Mouse (Mus musculus) bone marrow macrophage, adult 2 months (primary cell): ENCODE data around the gene Mapk14. TPM values are rescaled to one million over a fixed set of nuclear protein-coding genes. Genes with fewer than 3 reads are reported as not detected.
"Not testable (repeated sequence)": the region's sequence is repeated elsewhere in the genome, so short reads cannot be mapped to it uniquely, and the experiment has no call there.

Source experiments
- H3K27ac ChIP-seq: 2 replicates; pipeline ENCODE4 v1.5.1; 2012; ENCODE audit warnings: low read depth, low read length; ENCODE audit not compliant: insufficient read depth
- H3K4me1 ChIP-seq: 2 replicates; pipeline ENCODE4 v1.6.1; 2012; ENCODE audit warnings: low read length; ENCODE audit not compliant: control insufficient read depth, insufficient read depth
- H3K4me3 ChIP-seq: 2 replicates; pipeline ENCODE4 v1.5.1; 2012; ENCODE audit warnings: mild to moderate bottlenecking, low read length, moderate library complexity; ENCODE audit not compliant: insufficient read depth
- CTCF ChIP-seq: IDR thresholded peaks from 2 replicates; pipeline ENCODE4 v1.5.1; 2012; ENCODE audit warnings: low read depth, mild to moderate bottlenecking, low read length, moderate library complexity
- POLR2A ChIP-seq: IDR thresholded peaks from 2 replicates; pipeline ENCODE4 v1.6.1; 2012; ENCODE audit warnings: mild to moderate bottlenecking, low read depth, low read length, borderline replicate concordance
- polyA plus RNA-seq: library from polyadenylated mRNA; stranded (reverse); fragments of >200 nt; gene quantifications from 2 replicates; pipeline ENCODE4 v1.2.4, GENCODE M21; 2012; ENCODE audit not compliant: missing spikeins, insufficient read depth, insufficient read length

The Mapk14 gene
- polyA plus RNA-seq, 1 experiment: 192 TPM

DNA sequence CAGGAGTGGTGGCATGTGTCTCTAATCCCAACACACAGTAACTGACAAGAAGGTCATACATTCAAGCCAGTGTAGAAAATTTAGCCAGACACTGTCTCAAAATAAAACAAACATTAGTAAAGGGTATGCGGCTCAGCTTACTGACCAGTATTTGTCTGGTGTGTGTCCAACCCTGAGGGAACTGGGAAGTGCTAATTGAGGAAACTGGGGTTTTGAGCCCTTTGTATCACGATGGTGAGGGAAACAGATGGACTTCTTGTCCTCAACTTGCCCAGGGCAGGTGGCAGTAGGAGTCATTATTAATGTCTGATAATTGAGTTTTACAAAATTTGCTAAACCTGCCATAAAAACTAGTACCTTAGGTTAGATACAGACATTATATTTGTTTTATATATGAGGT is 17.9 kb downstream of the Mapk14 start:
- Histone ChIP-seq H3K4me3 (no peak overlapping the region), H3K27ac (peak overlapping the region; percentile 99), H3K4me1 (peaks cover 66% of the 10 kb centered on the region)
- no peak for TF ChIP-seq CTCF
- TF ChIP-seq POLR2A: no peak

- Histone ChIP-seq H3K4me1 (peaks cover 65% of the 10 kb centered on the region), H3K4me3 (peak overlapping the region; percentile 5), H3K27ac (peak overlapping the region; percentile 99)
- peak; percentile 16; the same call in 1 of the 2 replicates for TF ChIP-seq CTCF
- TF ChIP-seq POLR2A: no peak
Observed at GRCm38 (mm10) chr17:28709552-28710290, 18.6 kb downstream of the Mapk14 start.

GRCm38 (mm10) chr17:28710291-28710688 is 19.2 kb downstream of the Mapk14 start:
- Histone ChIP-seq H3K27ac (peak overlapping the region; percentile 99), H3K4me1 (peaks cover 65% of the 10 kb centered on the region), H3K4me3 (no peak overlapping the region)
- TF ChIP-seq CTCF (no peak), POLR2A (no peak)

DNA sequence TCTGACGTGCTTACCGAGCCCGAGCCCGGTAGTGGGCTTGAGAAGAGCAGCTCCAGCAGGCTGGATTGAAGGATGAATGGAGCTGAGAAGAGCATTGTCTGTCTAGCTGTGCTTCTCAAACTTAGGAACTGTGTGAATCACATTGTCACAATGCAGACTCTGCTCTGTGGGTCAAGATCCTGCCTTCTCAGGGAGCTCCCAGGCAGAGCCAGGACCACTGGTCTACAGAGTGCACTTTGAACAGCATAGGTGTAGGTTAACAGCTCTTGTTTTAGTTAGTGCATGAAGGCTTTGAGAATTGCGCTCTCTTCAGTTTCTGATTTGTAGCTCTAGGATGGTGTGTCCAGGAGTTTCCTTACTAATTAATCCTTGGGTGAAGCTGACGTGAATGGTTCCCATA is 20.1 kb downstream of the Mapk14 start:
- Histone ChIP-seq H3K4me3 (no peak overlapping the region), H3K27ac (no peak overlapping the region), H3K4me1 (peaks cover 64% of the 10 kb centered on the region)
- TF ChIP-seq POLR2A (no peak), CTCF (no peak)

GRCm38 (mm10) chr17:28712305-28712704 is 21.2 kb downstream of the Mapk14 start:
- TF ChIP-seq POLR2A (no peak), CTCF (no peak)
- peaks cover 64% of the 10 kb centered on the region for H3K4me1 ChIP-seq
- no peak overlapping the region for H3K27ac ChIP-seq
- H3K4me3 ChIP-seq: no peak overlapping the region

GRCm38 (mm10) chr17:28714006-28714405 is 22.9 kb downstream of the Mapk14 start:
- no peak overlapping the region for H3K27ac ChIP-seq
- peaks cover 59% of the 10 kb centered on the region for H3K4me1 ChIP-seq
- no peak overlapping the region for H3K4me3 ChIP-seq
- TF ChIP-seq POLR2A (no peak), CTCF (no peak)

DNA sequence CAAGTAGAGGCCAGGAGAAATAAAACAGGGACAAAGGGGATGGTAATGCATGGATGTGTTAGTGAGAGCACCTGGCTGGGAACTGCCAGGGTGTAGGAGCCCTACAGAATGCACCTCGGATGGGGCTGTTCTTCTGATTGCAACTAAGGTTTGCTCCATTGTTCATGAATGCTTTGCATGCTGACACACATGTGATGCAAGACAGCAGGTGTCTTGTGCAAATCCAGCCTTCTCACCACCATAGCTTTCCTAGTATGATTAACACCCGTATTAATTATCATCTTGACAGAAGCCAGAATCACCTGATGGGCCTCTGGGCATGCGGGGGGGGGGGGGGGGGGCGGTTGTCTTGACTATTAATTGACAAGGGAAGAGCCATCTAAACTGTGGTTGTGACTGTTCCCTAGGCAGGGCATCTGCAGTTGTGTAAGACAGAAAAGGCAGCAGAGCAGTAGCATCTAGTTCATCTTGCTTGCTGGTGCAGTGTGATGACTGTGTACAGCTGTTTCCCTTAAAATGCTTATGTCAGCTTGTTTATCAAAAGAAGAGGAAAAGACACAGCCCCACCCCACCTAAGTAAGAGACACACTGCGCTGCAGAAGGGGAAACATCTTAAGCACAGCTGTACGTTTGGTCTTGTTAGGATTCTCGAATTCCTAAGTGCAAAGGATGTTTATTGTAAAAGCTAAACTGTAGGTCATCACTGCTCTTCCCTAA is 24.9 kb downstream of the Mapk14 start:
- no peak overlapping the region for H3K4me3 ChIP-seq

DNA sequence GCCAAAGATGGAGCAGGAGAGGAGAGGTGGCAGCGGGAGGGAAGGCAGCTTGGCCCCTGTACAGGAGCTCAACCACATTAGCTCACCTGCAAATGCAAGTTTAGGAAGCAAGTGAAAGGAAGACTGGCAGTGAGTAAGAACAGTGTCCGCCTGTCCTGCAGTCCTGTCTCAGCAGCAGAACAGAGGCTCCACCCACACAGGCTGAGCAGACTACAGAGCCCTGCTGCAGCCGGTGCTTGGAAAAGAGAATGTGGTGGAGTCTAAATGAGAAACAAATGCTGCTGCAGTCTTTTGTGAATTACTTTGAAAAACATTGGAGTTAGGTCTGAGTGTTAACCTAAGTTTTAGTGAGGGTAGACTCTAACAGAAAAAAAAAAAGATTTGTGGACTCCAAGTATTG is 26.4 kb downstream of the Mapk14 start:
- Histone ChIP-seq H3K4me1 (peaks cover 61% of the 10 kb centered on the region), H3K4me3 (no peak overlapping the region), H3K27ac (no peak overlapping the region)
- TF ChIP-seq CTCF (no peak), POLR2A (no peak)

More for the DNA sequence above, 24.9 kb downstream of the Mapk14 start:
- Histone ChIP-seq H3K4me1 (peaks cover 61% of the 10 kb centered on the region), H3K27ac (peak overlapping the region; percentile 58)
- no peak for TF ChIP-seq POLR2A
- TF ChIP-seq CTCF: no peak

DNA sequence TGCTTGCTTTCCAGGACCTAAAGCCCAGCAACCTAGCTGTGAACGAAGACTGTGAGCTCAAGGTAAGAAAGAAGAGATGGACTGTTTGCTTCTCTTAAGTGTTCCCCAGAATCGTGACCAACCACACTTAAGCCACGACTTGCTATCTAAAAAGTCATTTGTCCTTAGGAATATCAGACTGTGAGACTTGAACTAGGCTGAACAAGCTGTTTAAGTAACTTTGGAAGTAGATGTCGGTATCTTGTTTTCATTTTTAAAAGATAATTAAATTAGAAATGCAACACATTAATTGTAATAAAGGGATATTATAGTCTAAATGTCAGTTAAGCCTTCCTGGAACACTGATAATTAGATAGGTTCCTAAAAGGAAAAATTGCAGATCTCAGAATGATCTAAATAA is 34.7 kb downstream of the Mapk14 start, which contains the start of gene AC170998.1:
Gene AC170998.1, plus strand, starts transcription at position 301 of the 400 bp plus-strand sequence.
- Histone ChIP-seq H3K4me3 (no peak within 1 kb of the TSS), H3K4me1 (peaks cover 19% of the 10 kb centered on the region), H3K27ac (no peak within 1 kb of the TSS)
- TF ChIP-seq CTCF (no peak), POLR2A (no peak)

DNA sequence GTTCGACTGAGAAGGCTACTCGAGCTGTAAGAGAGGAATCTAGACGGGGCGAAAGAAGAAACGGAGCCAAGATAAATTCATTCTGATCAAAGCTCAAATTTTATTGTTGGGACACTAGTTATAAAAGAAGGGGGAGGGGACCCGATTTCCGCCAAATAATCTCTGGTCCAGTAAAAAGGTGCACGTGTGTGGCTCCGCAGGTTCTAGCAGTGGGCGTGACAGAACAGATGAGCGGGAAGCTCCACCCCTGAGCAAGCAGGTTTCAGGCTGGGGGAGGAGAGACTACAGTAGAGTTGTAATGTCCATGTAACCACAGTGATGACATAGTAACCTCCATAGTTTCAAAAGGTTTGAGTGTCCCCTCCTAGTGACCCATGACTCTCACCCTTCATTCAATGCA is 36.4 kb downstream of the Mapk14 start:
- not testable (repeated sequence) for H3K27ac ChIP-seq, H3K4me1 ChIP-seq

More for the DNA sequence above, 36.4 kb downstream of the Mapk14 start:
- H3K4me3 ChIP-seq: not testable (repeated sequence)
